Mouse (Mus musculus) cortical plate, adult 2 months (tissue): ENCODE measurements at regions not wholly inside any gene's neighbourhood (a gene's known extent, or its start where the extent isn't known, plus 50 kb on each side); places are given as distances from the start of the nearest gene placed in this dataset.

Experiments used
- CTCF ChIP-seq: fragments of 200-500 bp; IDR thresholded peaks from 2 replicates; pipeline ENCODE4 v1.5.1; 2011; ENCODE audit warnings: mild to moderate bottlenecking, control low read depth, low read length; ENCODE audit not compliant: insufficient read depth; ENCODE audit errors: extremely low read depth
- POLR2A ChIP-seq: fragments of 200-500 bp; IDR thresholded peaks from 2 replicates; pipeline ENCODE4 v1.6.1; 2011; ENCODE audit warnings: mild to moderate bottlenecking, low read length, control low read depth; ENCODE audit not compliant: insufficient read depth; ENCODE audit errors: extremely low read depth

DNA sequence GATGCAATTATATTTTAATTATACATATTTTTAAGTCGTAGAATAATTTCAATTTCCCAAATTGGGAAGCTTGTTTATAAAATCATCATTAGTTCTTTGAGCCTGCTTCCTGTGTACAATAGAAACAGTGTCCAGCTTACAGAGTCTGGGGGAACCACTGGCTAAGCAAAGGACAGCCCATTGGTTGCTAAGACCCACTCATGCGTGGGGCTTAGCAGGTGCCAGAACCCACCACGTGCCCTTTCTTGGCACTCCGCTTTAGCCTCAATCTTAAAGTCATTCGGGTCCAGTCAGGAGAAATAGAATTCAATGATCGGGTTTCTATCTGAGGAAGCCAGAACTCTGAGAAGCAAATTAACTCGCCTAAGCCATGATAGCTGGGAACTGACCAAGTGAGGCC, 100.5 kb upstream of the Smim23 start:
- TF ChIP-seq CTCF (no peak), POLR2A (no peak)
